Mouse (Mus musculus): ENCODE results near the gene Tas1r2. TPM values are rescaled to one million over a fixed set of nuclear protein-coding genes. Genes with fewer than 3 reads are reported as not detected.
A peak's percentile ranks its signal among the peaks of the same experiment; 100 is the strongest.

The Tas1r2 gene
- polyA plus RNA-seq, 1 experiment, result not detected

- Histone ChIP-seq H3K4me3 (ENCODE audit: extremely low read depth, insufficient read depth, insufficient read length) (no peak overlapping the region), H3K27me3 (ENCODE audit: control insufficient read depth, insufficient read depth, low read length) (no peaks in the 10 kb centered on the region), H3K4me1 (ENCODE audit: control insufficient read depth, insufficient read depth, insufficient read length) (peaks cover 9% of the 10 kb centered on the region; the same call in 1 of the 2 replicates), H3K27ac (ENCODE audit: insufficient read depth, low read length) (no peak overlapping the region), H3K36me3 (ENCODE audit: control insufficient read depth, insufficient read depth, low read length) (no peaks in the 10 kb centered on the region)
- WGBS, result 94% methylated on average over 9 of the region's 9 CpGs
- TF ChIP-seq POLR2A (IDR thresholded peaks at IDR 0.05; ENCODE audit: low read depth, low read length) (no peak), CTCF (IDR thresholded peaks at IDR 0.05; ENCODE audit: extremely low read depth, insufficient read depth, insufficient read length, insufficient replicate concordance) (no peak)
- DNase-seq (ENCODE audit: low read depth in 1 of 2, low spot score in 2 of 2), result no peak
Observed at GRCm38 (mm10) chr4:139637847-139638246, 15.5 kb upstream of the Tas1r2 start.

GRCm38 (mm10) chr4:139638356-139638755 is 15.0 kb upstream of the Tas1r2 start:
- 95% methylated on average over 16 of the region's 16 CpGs for WGBS
- TF ChIP-seq CTCF (IDR thresholded peaks at IDR 0.05; ENCODE audit: extremely low read depth, insufficient read depth, insufficient read length, insufficient replicate concordance) (no peak), POLR2A (IDR thresholded peaks at IDR 0.05; ENCODE audit: low read depth, low read length) (no peak)
- Histone ChIP-seq H3K27ac (ENCODE audit: insufficient read depth, low read length) (no peak overlapping the region), H3K4me1 (ENCODE audit: control insufficient read depth, insufficient read depth, insufficient read length) (peaks cover 9% of the 10 kb centered on the region; the same call in 1 of the 2 replicates), H3K27me3 (ENCODE audit: control insufficient read depth, insufficient read depth, low read length) (no peaks in the 10 kb centered on the region), H3K4me3 (ENCODE audit: extremely low read depth, insufficient read depth, insufficient read length) (no peak overlapping the region), H3K36me3 (ENCODE audit: control insufficient read depth, insufficient read depth, low read length) (no peaks in the 10 kb centered on the region; the same call in 1 of the 2 replicates)
- DNase-seq (ENCODE audit: low read depth in 1 of 2, low spot score in 2 of 2), result no peak

GRCm38 (mm10) chr4:139639801-139640200 is 13.5 kb upstream of the Tas1r2 start:
- no peaks in the 10 kb centered on the region for H3K27me3 ChIP-seq (ENCODE audit: control insufficient read depth, insufficient read depth, low read length)
- WGBS, result 20% methylated on average over 12 of the region's 12 CpGs
- peaks cover 1% of the 10 kb centered on the region for H3K36me3 ChIP-seq (ENCODE audit: control insufficient read depth, insufficient read depth, low read length)

GRCm38 (mm10) chr4:139640333-139640732 is 13.0 kb upstream of the Tas1r2 start:
- WGBS, result 15% methylated on average over 12 of the region's 12 CpGs
- Histone ChIP-seq H3K4me1 (ENCODE audit: control insufficient read depth, insufficient read depth, insufficient read length) (peaks cover 9% of the 10 kb centered on the region; the same call in 1 of the 2 replicates), H3K36me3 (ENCODE audit: control insufficient read depth, insufficient read depth, low read length) (peaks cover 2% of the 10 kb centered on the region), H3K27me3 (ENCODE audit: control insufficient read depth, insufficient read depth, low read length) (no peaks in the 10 kb centered on the region), H3K4me3 (ENCODE audit: extremely low read depth, insufficient read depth, insufficient read length) (no peak overlapping the region), H3K27ac (ENCODE audit: insufficient read depth, low read length) (no peak overlapping the region)
- no peak for DNase-seq (ENCODE audit: low read depth in 1 of 2, low spot score in 2 of 2)
- TF ChIP-seq POLR2A (IDR thresholded peaks at IDR 0.05; ENCODE audit: low read depth, low read length) (no peak), CTCF (IDR thresholded peaks at IDR 0.05; ENCODE audit: extremely low read depth, insufficient read depth, insufficient read length, insufficient replicate concordance) (no peak)

More at GRCm38 (mm10) chr4:139639801-139640200, 13.5 kb upstream of the Tas1r2 start:
- no peak overlapping the region for H3K27ac ChIP-seq (ENCODE audit: insufficient read depth, low read length)
- H3K4me3 ChIP-seq (ENCODE audit: extremely low read depth, insufficient read depth, insufficient read length), result no peak overlapping the region
- H3K4me1 ChIP-seq (ENCODE audit: control insufficient read depth, insufficient read depth, insufficient read length), result peaks cover 9% of the 10 kb centered on the region; the same call in 1 of the 2 replicates
- TF ChIP-seq POLR2A (IDR thresholded peaks at IDR 0.05; ENCODE audit: low read depth, low read length) (no peak), CTCF (IDR thresholded peaks at IDR 0.05; ENCODE audit: extremely low read depth, insufficient read depth, insufficient read length, insufficient replicate concordance) (no peak)
- no peak for DNase-seq (ENCODE audit: low read depth in 1 of 2, low spot score in 2 of 2)

- Histone ChIP-seq H3K27ac (ENCODE audit: insufficient read depth, low read length) (no peak overlapping the region), H3K4me3 (ENCODE audit: extremely low read depth, insufficient read depth, insufficient read length) (no peak overlapping the region), H3K4me1 (ENCODE audit: control insufficient read depth, insufficient read depth, insufficient read length) (peaks cover 9% of the 10 kb centered on the region; the same call in 1 of the 2 replicates), H3K36me3 (ENCODE audit: control insufficient read depth, insufficient read depth, low read length) (peaks cover 2% of the 10 kb centered on the region), H3K27me3 (ENCODE audit: control insufficient read depth, insufficient read depth, low read length) (no peaks in the 10 kb centered on the region)
- WGBS, result 14% methylated on average over 6 of the region's 6 CpGs
- DNase-seq (ENCODE audit: low read depth in 1 of 2, low spot score in 2 of 2), result no peak
- TF ChIP-seq CTCF (IDR thresholded peaks at IDR 0.05; ENCODE audit: extremely low read depth, insufficient read depth, insufficient read length, insufficient replicate concordance) (no peak), POLR2A (IDR thresholded peaks at IDR 0.05; ENCODE audit: low read depth, low read length) (no peak)
Observed at GRCm38 (mm10) chr4:139640775-139641174, 12.6 kb upstream of the Tas1r2 start.

- peaks cover 2% of the 10 kb centered on the region for H3K36me3 ChIP-seq (ENCODE audit: control insufficient read depth, insufficient read depth, low read length)
- WGBS, result 60% methylated on average over 30 of the region's 30 CpGs
- peaks cover 9% of the 10 kb centered on the region; the same call in 1 of the 2 replicates for H3K4me1 ChIP-seq (ENCODE audit: control insufficient read depth, insufficient read depth, insufficient read length)
- DNase-seq (ENCODE audit: low read depth in 1 of 2, low spot score in 2 of 2), result no peak
- no peak overlapping the region for H3K27ac ChIP-seq (ENCODE audit: insufficient read depth, low read length)
- H3K4me3 ChIP-seq (ENCODE audit: extremely low read depth, insufficient read depth, insufficient read length), result no peak overlapping the region
- H3K27me3 ChIP-seq (ENCODE audit: control insufficient read depth, insufficient read depth, low read length), result no peaks in the 10 kb centered on the region
- TF ChIP-seq CTCF (IDR thresholded peaks at IDR 0.05; ENCODE audit: extremely low read depth, insufficient read depth, insufficient read length, insufficient replicate concordance), result no peak
- TF ChIP-seq POLR2A (IDR thresholded peaks at IDR 0.05; ENCODE audit: low read depth, low read length), result no peak
Observed at GRCm38 (mm10) chr4:139641829-139642425, 11.4 kb upstream of the Tas1r2 start.

- 14% methylated on average over 9 of the region's 9 CpGs for WGBS
- DNase-seq (ENCODE audit: low read depth in 1 of 2, low spot score in 2 of 2), result peak in 1 of 2 experiments; percentile 64
- Histone ChIP-seq H3K4me3 (ENCODE audit: extremely low read depth, insufficient read depth, insufficient read length) (no peak overlapping the region), H3K36me3 (ENCODE audit: control insufficient read depth, insufficient read depth, low read length) (peaks cover 10% of the 10 kb centered on the region), H3K4me1 (ENCODE audit: control insufficient read depth, insufficient read depth, insufficient read length) (peaks cover 9% of the 10 kb centered on the region; the same call in 1 of the 2 replicates), H3K27ac (ENCODE audit: insufficient read depth, low read length) (no peak overlapping the region), H3K27me3 (ENCODE audit: control insufficient read depth, insufficient read depth, low read length) (no peaks in the 10 kb centered on the region)
- TF ChIP-seq POLR2A (IDR thresholded peaks at IDR 0.05; ENCODE audit: low read depth, low read length) (no peak), CTCF (IDR thresholded peaks at IDR 0.05; ENCODE audit: extremely low read depth, insufficient read depth, insufficient read length, insufficient replicate concordance) (peak; percentile 86; the same call in 1 of the 2 replicates)
Observed at GRCm38 (mm10) chr4:139643972-139644371, 9.4 kb upstream of the Tas1r2 start.
